Mouse (Mus musculus): ENCODE measurements around the gene Plac1. TPM values are rescaled to one million over a fixed set of nuclear protein-coding genes. Genes with fewer than 3 reads are reported as not detected.
A peak's percentile ranks its signal among the peaks of the same experiment; 100 is the strongest.
"Not testable (repeated sequence)": the region's sequence is repeated elsewhere in the genome, so short reads cannot be mapped to it uniquely, and the experiment has no call there.

Gene Plac1
- polyA plus RNA-seq, 1 experiment from 2014 or later, result 6.3 TPM

GRCm38 (mm10) chrX:53038194-53038593, 201.7 kb downstream of the Plac1 start:
- H3K9ac ChIP-seq (ENCODE audit: low read length), result no peak overlapping the region
- H3K27me3 ChIP-seq (ENCODE audit: control insufficient read depth, insufficient read depth, low read length), result no peaks in the 10 kb centered on the region; the same call in 1 of the 2 replicates
- H3K4me1 ChIP-seq (ENCODE audit: control insufficient read depth, insufficient read depth, low read length), result peaks cover 5% of the 10 kb centered on the region; the same call in 1 of the 2 replicates
- no peak overlapping the region for H3K27ac ChIP-seq (ENCODE audit: low read length)
- no peaks in the 10 kb centered on the region for H3K36me3 ChIP-seq (ENCODE audit: control insufficient read depth, insufficient read depth, low read length)
- H3K9me3 ChIP-seq (replicated peaks; ENCODE audit: control insufficient read depth, low read length), result no peaks in the 10 kb centered on the region
- 77% methylated on average over 4 of the region's 4 CpGs for WGBS
- no peak for ATAC-seq (ENCODE audit: insufficient read depth, low FRiP score)
- H3K4me3 ChIP-seq (replicated peaks; ENCODE audit: low read length), result no peak overlapping the region
- no peak overlapping the region for H3K4me2 ChIP-seq (ENCODE audit: low read depth, low read length)

GRCm38 (mm10) chrX:53029559-53029958, 210.4 kb downstream of the Plac1 start:
- Histone ChIP-seq H3K27ac (ENCODE audit: low read length) (no peak overlapping the region), H3K4me3 (replicated peaks; ENCODE audit: low read length) (no peak overlapping the region), H3K9me3 (replicated peaks; ENCODE audit: control insufficient read depth, low read length) (no peaks in the 10 kb centered on the region), H3K9ac (ENCODE audit: low read length) (no peak overlapping the region), H3K27me3 (ENCODE audit: control insufficient read depth, insufficient read depth, low read length) (no peaks in the 10 kb centered on the region), H3K4me1 (ENCODE audit: control insufficient read depth, insufficient read depth, low read length) (no peaks in the 10 kb centered on the region), H3K4me2 (ENCODE audit: low read depth, low read length) (no peak overlapping the region), H3K36me3 (ENCODE audit: control insufficient read depth, insufficient read depth, low read length) (no peaks in the 10 kb centered on the region)
- whole genome bisulfite sequencing, result 65% methylated on average over 5 of the region's 5 CpGs
- ATAC-seq (ENCODE audit: insufficient read depth, low FRiP score), result no peak

GRCm38 (mm10) chrX:53025471-53026223, 214.3 kb downstream of the Plac1 start:
- Histone ChIP-seq H3K27me3 (ENCODE audit: control insufficient read depth, insufficient read depth, low read length) (no peaks in the 10 kb centered on the region), H3K36me3 (ENCODE audit: control insufficient read depth, insufficient read depth, low read length) (no peaks in the 10 kb centered on the region), H3K4me1 (ENCODE audit: control insufficient read depth, insufficient read depth, low read length) (no peaks in the 10 kb centered on the region), H3K9ac (ENCODE audit: low read length) (no peak overlapping the region), H3K27ac (ENCODE audit: low read length) (no peak overlapping the region), H3K9me3 (replicated peaks; ENCODE audit: control insufficient read depth, low read length) (no peaks in the 10 kb centered on the region), H3K4me3 (replicated peaks; ENCODE audit: low read length) (no peak overlapping the region), H3K4me2 (ENCODE audit: low read depth, low read length) (no peak overlapping the region)
- no peak for ATAC-seq (ENCODE audit: insufficient read depth, low FRiP score)
- 57% methylated on average over 11 of the region's 11 CpGs for WGBS

GRCm38 (mm10) chrX:53024268-53024667, 215.6 kb downstream of the Plac1 start:
- H3K36me3 ChIP-seq (ENCODE audit: control insufficient read depth, insufficient read depth, low read length); H3K4me3 ChIP-seq (replicated peaks; ENCODE audit: low read length); H3K4me2 ChIP-seq (ENCODE audit: low read depth, low read length); H3K9ac ChIP-seq (ENCODE audit: low read length); H3K27me3 ChIP-seq (ENCODE audit: control insufficient read depth, insufficient read depth, low read length); ATAC-seq (ENCODE audit: insufficient read depth, low FRiP score); H3K27ac ChIP-seq (ENCODE audit: low read length); H3K9me3 ChIP-seq (replicated peaks; ENCODE audit: control insufficient read depth, low read length); H3K4me1 ChIP-seq (ENCODE audit: control insufficient read depth, insufficient read depth, low read length): not testable (repeated sequence)
- WGBS, result 17% methylated on average over 3 of the region's 3 CpGs

GRCm38 (mm10) chrX:53023021-53023420, 216.9 kb downstream of the Plac1 start:
- Histone ChIP-seq H3K4me1 (ENCODE audit: control insufficient read depth, insufficient read depth, low read length) (no peaks in the 10 kb centered on the region), H3K4me3 (replicated peaks; ENCODE audit: low read length) (no peak overlapping the region)
- 83% methylated on average over 2 of the region's 2 CpGs for WGBS

More at GRCm38 (mm10) chrX:53023021-53023420, 216.9 kb downstream of the Plac1 start:
- ATAC-seq (ENCODE audit: insufficient read depth, low FRiP score), result no peak
- Histone ChIP-seq H3K27ac (ENCODE audit: low read length) (no peak overlapping the region), H3K27me3 (ENCODE audit: control insufficient read depth, insufficient read depth, low read length) (no peaks in the 10 kb centered on the region), H3K9me3 (replicated peaks; ENCODE audit: control insufficient read depth, low read length) (no peaks in the 10 kb centered on the region), H3K36me3 (ENCODE audit: control insufficient read depth, insufficient read depth, low read length) (no peaks in the 10 kb centered on the region), H3K4me2 (ENCODE audit: low read depth, low read length) (no peak overlapping the region), H3K9ac (ENCODE audit: low read length) (no peak overlapping the region)

MicroRNAs encoded within 50 kb of the gene (microRNA counts, 519-probe panel; counts per million panel counts)
- microRNA mmu-miR-322 (3,708 counts per million, percentile 86 among the panel's probes with 10 or more counts), microRNA mmu-miR-351 (2,591 counts per million, percentile 56 among the panel's probes with 10 or more counts), microRNA mmu-miR-450a-3p (314 counts per million, percentile 2 among the panel's probes with 10 or more counts), microRNA mmu-miR-450a-5p (3,733 counts per million, percentile 87 among the panel's probes with 10 or more counts), microRNA mmu-miR-450b-3p (2,700 counts per million, percentile 59 among the panel's probes with 10 or more counts), microRNA mmu-miR-450b-5p (1,443 counts per million, percentile 14 among the panel's probes with 10 or more counts), microRNA mmu-miR-503 (2,784 counts per million, percentile 63 among the panel's probes with 10 or more counts), microRNA mmu-miR-542-3p (2,014 counts per million, percentile 40 among the panel's probes with 10 or more counts), microRNA mmu-miR-542-5p (2,733 counts per million, percentile 62 among the panel's probes with 10 or more counts)

Small RNA genes lying within 50 kb of the gene (microRNA-seq; reads per million reads assigned to microRNA genes)
- gene Mir322 (25,191 reads per million, percentile 97 among the genes with 10 or more reads in this experiment), gene Mir351 (5,985 reads per million, percentile 92 among the genes with 10 or more reads in this experiment), gene Mir450-1 (33.8 reads per million, percentile 44 among the genes with 10 or more reads in this experiment), gene Mir450-2 (17.7 reads per million, percentile 37 among the genes with 10 or more reads in this experiment), gene Mir450b (249 reads per million, percentile 65 among the genes with 10 or more reads in this experiment), gene Mir503 (1,052 reads per million, percentile 77 among the genes with 10 or more reads in this experiment), gene Mir542 (1,020 reads per million, percentile 77 among the genes with 10 or more reads in this experiment)

Other genes starting within 250 kb of the Plac1 start
- gene Fam122b, start 29.7 kb upstream of the Plac1 start, polyA plus RNA-seq (2015; fragmentation: Nextera tagmentation; extraction: Ambion mirVana), result 9.9 and 10.3 TPM in 2 replicates
- not detected in 2 replicates for gene Fam122c, start 33.3 kb upstream of the Plac1 start, polyA plus RNA-seq (2015; fragmentation: Nextera tagmentation; extraction: Ambion mirVana)
- gene Mospd1, start 130.4 kb upstream of the Plac1 start, polyA plus RNA-seq (2015; fragmentation: Nextera tagmentation; extraction: Ambion mirVana), result 36.9 and 40.7 TPM in 2 replicates
- not detected in 2 replicates for gene Etd, start 194.8 kb upstream of the Plac1 start, polyA plus RNA-seq (2015; fragmentation: Nextera tagmentation; extraction: Ambion mirVana)